Mouse (Mus musculus) heart, adult 9 months (tissue): ENCODE data around the gene Ces1c.

Experiments
- DNase-seq, 2 experiments: peaks; one replicate each; pipeline ENCODE4 v3.0.0; 2022; ENCODE audit warnings: low spot score in 2 of 2

Gene Ces1c

DNA sequence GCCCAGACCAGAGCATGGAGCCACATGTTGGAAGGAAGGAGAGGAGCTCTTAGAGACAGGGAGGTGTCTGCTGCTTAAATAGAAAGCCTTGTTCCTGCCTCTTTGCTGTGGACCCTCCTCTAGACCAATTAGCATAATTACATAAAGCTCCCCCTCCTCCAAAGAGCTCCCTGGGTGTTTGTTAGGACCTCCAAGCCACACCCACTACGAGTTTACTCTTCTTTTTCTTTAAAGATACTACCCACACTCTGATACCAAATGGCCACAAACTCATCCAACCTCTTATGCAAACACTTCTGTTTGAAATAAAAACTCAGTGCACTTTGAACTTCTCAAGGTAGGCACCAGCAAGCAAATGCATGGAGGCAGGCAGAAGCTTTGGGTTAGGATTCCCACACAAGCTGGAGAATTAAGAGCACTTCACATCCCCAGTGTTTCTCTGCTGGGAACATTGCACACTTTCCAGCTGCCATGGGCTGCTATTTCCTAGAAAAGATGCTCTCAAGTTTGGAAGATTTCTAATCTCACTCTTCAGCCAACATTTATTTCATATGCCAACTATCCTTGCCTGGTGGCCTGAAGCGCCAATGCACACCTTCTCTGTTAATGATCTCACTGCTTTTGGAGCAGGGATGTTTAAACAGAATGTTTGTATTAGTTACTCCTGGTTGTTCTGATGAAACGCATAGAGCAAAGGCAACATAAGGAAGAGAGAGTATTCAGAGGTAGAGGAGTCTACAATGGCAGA, at the start of gene Ces1c:
Ces1c (minus strand) TSS at position 51 of the 748 bp plus-strand sequence.
- DNase-seq, result no peak

GRCm38 (mm10) chr8:93180581-93181129, 49.6 kb upstream of the Ces1c start:
- DNase-seq, result peak; percentile 73 to 77

DNA sequence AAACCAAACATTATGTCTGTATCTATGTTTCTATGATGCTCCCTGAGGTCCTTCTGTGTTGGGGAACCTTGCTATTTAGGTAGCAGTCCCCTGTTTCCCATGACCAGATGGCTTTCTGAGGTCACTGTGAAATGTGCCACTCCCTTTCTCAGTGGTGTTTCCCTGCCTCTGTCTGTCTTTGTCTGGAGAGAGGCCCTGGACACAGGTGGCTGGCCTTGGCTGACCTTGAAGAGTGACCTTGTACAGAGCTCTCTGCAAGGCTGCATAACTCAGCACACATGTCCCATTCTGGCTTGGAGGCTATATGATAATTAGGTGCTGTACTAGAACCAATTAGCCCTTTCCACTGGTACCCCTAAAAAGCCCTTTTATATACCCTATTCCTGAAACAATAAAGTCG, 45.5 kb upstream of the Ces1c start:
- DNase-seq, result no peak

DNA sequence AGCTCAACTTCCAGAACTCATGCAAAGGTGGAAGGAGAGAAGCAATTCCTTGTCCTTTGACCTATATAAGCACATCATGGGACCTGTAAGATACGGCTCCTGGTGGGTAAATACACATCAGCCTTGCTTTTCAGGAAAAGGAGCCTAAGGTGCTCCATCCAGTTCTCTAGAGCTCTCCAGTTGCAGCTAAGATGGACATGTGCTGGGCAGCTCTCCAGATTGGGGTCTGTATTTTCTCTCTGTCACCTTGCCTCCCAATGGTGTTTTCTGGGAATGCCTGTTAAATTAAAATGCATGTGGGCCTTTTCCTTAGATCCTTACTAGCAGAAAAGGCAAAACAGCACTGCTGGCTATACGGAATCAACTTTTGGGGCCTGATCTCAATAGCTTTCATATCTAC, 43.5 kb upstream of the Ces1c start:
- DNase-seq, result no peak

GRCm38 (mm10) chr8:93171846-93172590, 40.9 kb upstream of the Ces1c start:
- DNase-seq, result peak; percentile 77 to 84

DNA sequence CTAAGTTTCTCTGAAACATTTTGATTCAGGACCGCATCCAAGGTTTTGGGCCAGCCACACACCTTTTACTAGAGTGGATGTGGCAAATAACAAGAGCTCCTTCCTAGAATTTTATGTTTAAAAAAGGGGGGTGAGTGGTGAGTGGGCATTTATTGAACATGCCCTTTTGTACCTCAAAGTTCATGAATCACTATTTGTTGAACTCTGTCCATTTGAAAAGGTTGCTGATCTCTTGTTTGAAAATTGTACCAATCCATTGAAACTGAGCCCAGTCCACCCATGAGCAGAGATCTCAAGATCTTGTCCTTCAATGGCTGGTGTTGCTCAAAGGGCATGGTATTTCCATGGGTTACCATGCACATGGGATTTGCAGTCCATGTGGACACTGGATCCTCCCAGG, 32.3 kb upstream of the Ces1c start:
- DNase-seq, result no peak

GRCm38 (mm10) chr8:93151401-93151800, 20.3 kb upstream of the Ces1c start:
- no peak for DNase-seq

- no peak for DNase-seq
Observed at GRCm38 (mm10) chr8:93147331-93147730, 16.2 kb upstream of the Ces1c start.

- DNase-seq, result peak; percentile 4 to 61
Observed at GRCm38 (mm10) chr8:93140696-93141095, 9.6 kb upstream of the Ces1c start.

DNA sequence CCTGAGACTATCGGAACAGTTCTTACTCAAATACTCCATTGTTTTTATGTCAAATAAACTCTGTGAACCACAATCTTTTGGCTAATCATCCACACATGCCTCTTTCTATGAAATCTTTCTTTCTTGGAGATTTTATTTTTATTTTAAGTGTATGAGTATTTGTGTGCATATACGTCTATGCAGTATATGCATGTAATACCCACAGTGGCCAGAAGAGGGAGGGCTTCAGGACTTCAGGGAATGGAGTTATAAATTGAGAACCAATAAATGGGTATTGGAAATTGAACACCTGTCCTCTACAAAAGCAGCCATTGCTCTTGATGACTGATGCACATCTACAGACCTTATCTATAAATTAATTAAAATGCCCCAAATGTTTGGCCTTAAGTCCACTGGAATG, 1.1 kb upstream of the Ces1c start:
- no peak for DNase-seq

DNA sequence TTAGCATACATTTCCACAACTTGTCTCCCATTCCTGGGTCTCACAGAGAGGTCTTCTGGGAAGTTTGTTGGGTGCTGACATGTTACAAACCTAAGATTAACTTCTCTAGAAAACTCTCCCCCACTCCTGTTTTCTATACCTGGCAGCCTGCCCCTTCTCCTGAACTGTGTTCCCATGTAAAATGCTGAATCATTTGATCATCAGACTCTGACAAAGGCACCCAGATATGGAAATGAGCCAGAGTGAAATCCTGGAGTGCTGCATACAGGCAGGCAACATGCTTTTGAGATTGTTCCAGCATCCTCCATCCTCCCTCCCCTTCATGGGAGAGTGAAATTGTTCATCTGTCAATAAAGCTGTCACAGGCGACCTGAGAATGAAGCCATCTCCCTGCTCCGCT, 4.6 kb downstream of the Ces1c start:
- peak in 1 of 2 experiments; percentile 22 for DNase-seq

DNA sequence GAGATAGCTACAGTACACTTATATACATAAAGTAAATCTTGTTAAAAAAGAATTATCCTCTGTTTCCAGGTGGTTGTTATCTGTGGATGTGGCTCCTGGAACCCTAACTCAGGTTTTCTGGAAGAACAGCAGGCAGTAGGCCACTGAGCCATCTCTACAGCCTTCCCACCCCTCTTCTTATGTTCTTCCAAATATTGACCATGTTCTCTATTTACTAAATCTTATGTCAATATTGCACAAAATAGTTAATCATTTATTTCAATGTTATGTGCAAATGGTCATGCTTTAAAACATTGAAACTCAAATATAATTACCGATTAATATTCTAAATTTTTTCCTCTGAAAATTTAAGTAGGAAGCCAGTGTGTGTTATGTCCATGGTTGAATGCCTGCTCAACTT, 9.1 kb downstream of the Ces1c start:
- DNase-seq, result no peak

DNA sequence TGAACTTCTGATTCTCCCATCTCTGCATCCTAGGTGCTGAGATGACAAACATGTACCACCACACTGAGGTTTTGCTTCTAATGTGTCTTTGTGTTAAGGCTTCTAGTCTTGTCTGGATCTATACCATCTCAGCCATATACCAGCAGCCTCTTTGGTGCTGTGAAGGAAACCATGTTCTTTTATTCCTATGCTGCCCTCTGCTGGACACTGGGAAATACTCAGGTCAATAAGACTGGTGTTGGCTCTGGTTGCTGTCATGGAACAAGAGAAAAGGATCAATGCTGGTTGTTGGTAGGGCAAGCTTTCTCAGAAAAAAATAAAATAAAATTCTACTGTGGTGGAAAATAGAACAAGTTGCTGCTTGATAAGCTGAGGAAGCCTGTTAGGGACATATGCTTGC, 35.7 kb downstream of the Ces1c start:
- peak in 1 of 2 experiments; percentile 34 for DNase-seq

GRCm38 (mm10) chr8:93091324-93091723, 39.8 kb downstream of the Ces1c start:
- DNase-seq, result no peak

GRCm38 (mm10) chr8:93088686-93089122, 42.4 kb downstream of the Ces1c start:
- DNase-seq, result no peak

- DNase-seq, result no peak
Observed at GRCm38 (mm10) chr8:93088193-93088592, 42.9 kb downstream of the Ces1c start.

DNA sequence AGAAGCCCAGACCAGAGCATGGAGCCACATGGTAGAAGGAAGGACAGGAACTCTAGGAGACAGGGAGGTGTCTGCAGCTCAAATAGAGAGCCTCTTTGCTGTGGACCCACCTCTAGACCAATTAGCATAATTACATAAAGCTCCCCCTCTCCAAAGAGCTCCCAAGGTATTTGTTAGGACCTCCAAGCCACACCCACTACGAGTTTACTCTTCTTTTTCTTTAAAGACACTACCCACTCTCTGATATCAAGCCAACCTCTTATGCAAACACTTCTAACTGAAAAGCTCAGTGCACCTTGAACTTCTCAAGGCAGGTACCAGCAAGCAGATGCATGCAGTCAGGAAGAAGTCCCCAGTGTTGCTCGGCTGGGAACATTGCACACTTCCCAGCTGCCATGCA, 51.2 kb downstream of the Ces1c start, which contains the start of gene Ces1b:
Ces1b (minus strand) TSS at position 131 of the 400 bp plus-strand sequence.
- no peak for DNase-seq

- peak; percentile 12 to 58 for DNase-seq
Observed at GRCm38 (mm10) chr8:93075251-93075650, 55.8 kb downstream of the Ces1c start.

GRCm38 (mm10) chr8:93063416-93064117, 67.5 kb downstream of the Ces1c start:
- DNase-seq, result no peak

- peak in 1 of 2 experiments; percentile 48 for DNase-seq
Observed at GRCm38 (mm10) chr8:93059185-93059584, 71.9 kb downstream of the Ces1c start.

DNA sequence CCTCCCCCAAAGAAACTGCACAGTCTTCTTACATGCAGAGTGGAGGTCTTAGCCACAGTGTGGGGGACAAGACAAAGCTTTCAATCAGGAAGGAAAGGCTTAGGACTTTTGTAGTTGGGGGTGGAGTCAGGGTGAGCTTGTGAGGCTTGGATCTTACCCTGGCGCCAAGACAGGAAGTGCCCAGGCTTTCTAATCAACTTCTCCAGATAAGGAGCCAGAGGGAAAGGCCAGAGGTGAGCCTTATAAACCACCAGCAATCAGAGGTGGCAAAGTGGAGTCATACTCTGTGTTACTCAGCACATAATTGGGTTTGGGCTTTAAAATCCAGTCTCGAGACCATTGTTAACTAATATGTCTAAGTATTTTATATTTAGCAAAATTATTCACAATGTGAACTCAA, 75.8 kb downstream of the Ces1c start:
- no peak for DNase-seq
